Comparison of ENCODE assay signal across 8 mouse cellular contexts in the genomic region with DNA sequence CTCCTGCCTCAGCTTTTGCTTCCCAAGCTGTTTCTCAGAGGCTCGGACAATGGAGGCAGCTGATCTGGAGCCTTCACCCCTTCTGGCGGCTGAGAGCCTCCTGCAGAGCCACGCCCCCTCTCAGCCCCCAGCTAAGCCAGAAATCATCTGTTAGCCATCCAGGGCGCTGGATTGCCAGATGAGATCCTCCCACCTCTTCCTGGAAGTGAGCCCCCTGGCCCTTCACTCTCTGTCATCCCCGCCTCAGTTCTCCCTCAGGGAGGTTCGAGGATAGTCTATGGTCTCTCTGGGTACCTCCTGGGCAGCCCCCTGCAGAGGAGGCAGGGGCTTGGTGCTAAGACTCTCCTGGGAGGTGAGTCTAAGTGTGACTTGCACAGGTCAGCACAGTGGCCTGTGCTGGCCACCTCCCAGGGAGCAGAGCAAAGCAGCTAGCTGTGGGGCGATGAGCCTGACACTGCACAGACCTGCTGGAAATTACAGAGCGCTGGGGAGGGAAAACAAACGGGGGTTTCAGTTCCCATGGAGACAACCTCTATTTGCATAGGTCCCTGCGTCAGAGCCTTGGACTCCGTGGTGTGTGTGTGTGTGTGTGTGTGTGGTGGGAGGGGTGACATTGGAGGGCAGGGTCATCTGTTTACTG. TPM values are rescaled to one million over a fixed set of nuclear protein-coding genes. Genes with fewer than 3 reads are reported as not detected.
DNase-seq lines count a peak whose midpoint lies in the region; ATAC-seq lines count a peak whose summit lies in the region.

No protein-coding gene starts in this region.

- H3K4me3 ChIP-seq in midbrain, embryonic 14.5 days (replicated peaks; ENCODE audit: low read depth, low read length) = no peak overlapping the region; the same call in 1 of the 2 replicates

- H3K9ac ChIP-seq in midbrain, embryonic 14.5 days (replicated peaks; ENCODE audit: low read length) = peak overlapping the region; percentile 36

- DNase-seq in CD4-positive, CD25-positive, alpha-beta regulatory T cell, adult 2 months (ENCODE audit: low read depth, low spot score) = peak; percentile 78
- DNase-seq in NIH3T3 (ENCODE audit: low read depth) (peak; percentile 88), adipocyte (ENCODE audit: low spot score) (no peak)
- DNase-seq in gastrocnemius, postnatal 10 days = peak; percentile 59
- DNase-seq in induced T-regulatory cell, adult 2 months (ENCODE audit: low read depth) = peak; percentile 83
- peak; percentile 70 for DNase-seq in midbrain, embryonic 14.5 days
- DNase-seq in layer of hippocampus, postnatal 36 days = no peak

- peak overlapping the region; percentile 36 for H3K4me2 ChIP-seq in midbrain, embryonic 14.5 days (ENCODE audit: low read length)

- no peaks in the 10 kb centered on the region for H3K27me3 ChIP-seq in midbrain, embryonic 14.5 days (ENCODE audit: control insufficient read depth, insufficient read depth, low read length)

- peak; percentile 64 for ATAC-seq in midbrain, embryonic 14.5 days (ENCODE audit: low FRiP score, low TSS enrichment)
- no peak for ATAC-seq in erythroid progenitor cell, adult 5-6 weeks (replicated peaks; ENCODE audit: low FRiP score, poor library complexity, severe bottlenecking)

- peaks cover 11% of the 10 kb centered on the region for H3K4me1 ChIP-seq in midbrain, embryonic 14.5 days (ENCODE audit: control insufficient read depth, insufficient read depth, low read length)

- H3K36me3 ChIP-seq in midbrain, embryonic 14.5 days (ENCODE audit: control insufficient read depth, insufficient read depth, low read length) = no peaks in the 10 kb centered on the region

- H3K27ac ChIP-seq in midbrain, embryonic 14.5 days (replicated peaks; ENCODE audit: low read depth, low read length) = peak overlapping the region; percentile 61

- no peaks in the 10 kb centered on the region for H3K9me3 ChIP-seq in midbrain, embryonic 14.5 days (ENCODE audit: control insufficient read depth, low read length)

- WGBS in midbrain, embryonic 14.5 days = under 1% methylated on average over 11 of the region's 11 CpGs

RNA-seq across cellular contexts. Expression of a gene that starts 22.7 kb away (rescaled TPM):
- under 1 TPM; 0.14 to 0.23 TPM for total RNA-seq in gastrocnemius, postnatal 10 days (2021)
- 0.45 TPM in 1 of 2 replicates, not detected in the other for polyA plus RNA-seq in midbrain, embryonic 14.5 days (2014; fragmentation: Nextera tagmentation; extraction: Ambion mirVana)
- total RNA-seq in erythroid progenitor cell, adult 5-6 weeks (2015; ENCODE audit: low replicate concordance) = 1.4 and 8.0 TPM in 2 replicates
- total RNA-seq in erythroid progenitor cell, adult 5-6 weeks (2017; ENCODE audit: low replicate concordance) = 1.3 and 2.0 TPM in 2 replicates
- total RNA-seq in layer of hippocampus, postnatal 36 days (2021) = not detected

RNA-seq across cellular contexts. Expression of a gene that starts 43.1 kb away (rescaled TPM):
- not detected for total RNA-seq in gastrocnemius, postnatal 10 days (2021)
- polyA plus RNA-seq in midbrain, embryonic 14.5 days (2014; fragmentation: Nextera tagmentation; extraction: Ambion mirVana) = 0.22 TPM in 1 of 2 replicates, not detected in the other
- total RNA-seq in erythroid progenitor cell, adult 5-6 weeks (2015; ENCODE audit: low replicate concordance) = not detected in 2 replicates
- total RNA-seq in erythroid progenitor cell, adult 5-6 weeks (2017; ENCODE audit: low replicate concordance) = 2.6 and 3.1 TPM in 2 replicates
- total RNA-seq in layer of hippocampus, postnatal 36 days (2021) = not detected

Comparison
In these comparisons a context has a peak if more than half of its experiments do, and no peak if none do; other contexts are left out.
1. DNase-seq: peak in CD4-positive, CD25-positive, alpha-beta regulatory T cell, adult 2 months (single experiment), NIH3T3 (single experiment), gastrocnemius, postnatal 10 days (single experiment), induced T-regulatory cell, adult 2 months (single experiment) and midbrain, embryonic 14.5 days (single experiment); none in adipocyte (single experiment) and layer of hippocampus, postnatal 36 days (0 of 2).